Mouse (Mus musculus) liver, embryonic 12.5 days (tissue): ENCODE measurements around the gene Saa2. TPM values are rescaled to one million over a fixed set of nuclear protein-coding genes. Genes with fewer than 3 reads are reported as not detected.
"Not testable (repeated sequence)": the region's sequence is repeated elsewhere in the genome, so short reads cannot be mapped to it uniquely, and the experiment has no call there.

Experiments used
- ATAC-seq: fragments of 200-750 bp; cut with Nextera tagmentation; 2 replicates; pipeline ENCODE4 v1.8.0; 2017; ENCODE audit warnings: moderate number of reproducible peaks, mild to moderate bottlenecking, moderate library complexity
- H3K27ac ChIP-seq: fragments of 300-500 bp; sonication (generic); 2 replicates; pipeline ENCODE4 v1.5.1; 2016; ENCODE audit warnings: mild to moderate bottlenecking
- H3K27me3 ChIP-seq: fragments of 300-500 bp; sonication (generic); replicated peaks from 2 replicates; pipeline ENCODE4 v1.6.1; 2016; ENCODE audit warnings: mild to moderate bottlenecking, moderate library complexity
- H3K36me3 ChIP-seq: fragments of 300-500 bp; sonication (generic); 2 replicates; pipeline ENCODE4 v1.6.1; 2016; ENCODE audit warnings: mild to moderate bottlenecking, moderate library complexity
- H3K4me1 ChIP-seq: fragments of 300-500 bp; sonication (generic); 2 replicates; pipeline ENCODE4 v1.6.1; 2016
- H3K4me2 ChIP-seq: fragments of 300-500 bp; sonication (generic); 2 replicates; pipeline ENCODE4 v1.6.1; 2016; ENCODE audit warnings: mild to moderate bottlenecking, moderate library complexity
- H3K4me3 ChIP-seq: fragments of 300-500 bp; sonication (generic); 2 replicates; pipeline ENCODE4 v1.5.1; 2016; ENCODE audit warnings: mild to moderate bottlenecking, moderate library complexity
- H3K9ac ChIP-seq: fragments of 300-500 bp; sonication (generic); 2 replicates; pipeline ENCODE4 v1.6.1; 2016; ENCODE audit warnings: mild to moderate bottlenecking, moderate library complexity
- H3K9me3 ChIP-seq: fragments of 300-500 bp; sonication (generic); replicated peaks from 2 replicates; pipeline ENCODE4 v1.6.1; 2016; ENCODE audit warnings: mild to moderate bottlenecking, moderate library complexity
- WGBS: fragments of 180-500 bp; shearing (Covaris S2); methylation state at CpG from one replicate; pipeline ENCODE4 v1.1.7; 2016; ENCODE audit not compliant: insufficient replicate concordance; 5-methylcytosine and 5-hydroxymethylcytosine counted together
- polyA plus RNA-seq: library from polyadenylated mRNA; unstranded; fragments of >200 nt; fragmentation: Nextera tagmentation; extraction: Ambion mirVana; gene quantifications from 2 replicates; pipeline ENCODE4 v1.2.1, GENCODE M21; 2016

Gene Saa2
- polyA plus RNA-seq, 1 experiment from 2014 or later, result not detected

GRCm38 (mm10) chr7:46727584-46727983 lies 24.0 kb upstream of the Saa2 start:
- Histone ChIP-seq H3K4me2 (no peak overlapping the region), H3K4me3 (no peak overlapping the region), H3K36me3 (no peaks in the 10 kb centered on the region), H3K4me1 (no peaks in the 10 kb centered on the region), H3K9me3 (no peaks in the 10 kb centered on the region), H3K27ac (no peak overlapping the region), H3K9ac (no peak overlapping the region), H3K27me3 (0 out of 2 replicates have a peak, but pooled peaks cover 11% of the 10 kb centered on the region)
- WGBS, result 70% methylated on average over 1 of the region's 1 CpGs
- no peak for ATAC-seq

- no peaks in the 10 kb centered on the region for H3K27me3 ChIP-seq
- no peaks in the 10 kb centered on the region for H3K36me3 ChIP-seq
- H3K4me2 ChIP-seq, result no peak within 1 kb of the TSS
- H3K9me3 ChIP-seq, result no peaks in the 10 kb centered on the region
- no peak for ATAC-seq
- no peak within 1 kb of the TSS for H3K4me3 ChIP-seq
- no peak within 1 kb of the TSS for H3K9ac ChIP-seq
- no peaks in the 10 kb centered on the region for H3K4me1 ChIP-seq
- H3K27ac ChIP-seq, result no peak within 1 kb of the TSS
- 63% methylated on average over 4 of the region's 4 CpGs for WGBS
Observed at GRCm38 (mm10) chr7:46732458-46732857, 19.1 kb upstream of the Saa2 start, which contains the start of gene Saa4. Gene Saa4 (minus strand): TSS chr7:46732603.

- no peak overlapping the region for H3K4me3 ChIP-seq
- no peaks in the 10 kb centered on the region for H3K27me3 ChIP-seq
- H3K36me3 ChIP-seq, result no peaks in the 10 kb centered on the region
- no peaks in the 10 kb centered on the region for H3K9me3 ChIP-seq
- no peaks in the 10 kb centered on the region for H3K4me1 ChIP-seq
- no peak overlapping the region for H3K9ac ChIP-seq
- 47% methylated on average over 2 of the region's 2 CpGs for WGBS
- ATAC-seq, result no peak
- H3K4me2 ChIP-seq, result no peak overlapping the region
- H3K27ac ChIP-seq, result no peak overlapping the region
Observed at GRCm38 (mm10) chr7:46734983-46735382, 16.6 kb upstream of the Saa2 start.

- no peak for ATAC-seq
- H3K4me1 ChIP-seq, result no peaks in the 10 kb centered on the region
- no peaks in the 10 kb centered on the region for H3K27me3 ChIP-seq
- no peaks in the 10 kb centered on the region for H3K9me3 ChIP-seq
- 58% methylated on average over 12 of the region's 12 CpGs for WGBS
- H3K9ac ChIP-seq, result no peak overlapping the region
- no peaks in the 10 kb centered on the region for H3K36me3 ChIP-seq
- no peak overlapping the region for H3K4me3 ChIP-seq
- H3K4me2 ChIP-seq, result no peak overlapping the region
- H3K27ac ChIP-seq, result no peak overlapping the region
Observed at GRCm38 (mm10) chr7:46738561-46739460, 12.8 kb upstream of the Saa2 start.

GRCm38 (mm10) chr7:46740041-46740440 lies 11.5 kb upstream of the Saa2 start:
- H3K4me3 ChIP-seq, H3K9me3 ChIP-seq, ATAC-seq, H3K4me2 ChIP-seq, H3K4me1 ChIP-seq, H3K27me3 ChIP-seq, H3K9ac ChIP-seq, H3K36me3 ChIP-seq, H3K27ac ChIP-seq: not testable (repeated sequence)
- WGBS, result 59% methylated on average over 5 of the region's 5 CpGs

GRCm38 (mm10) chr7:46742880-46743279 lies 8.7 kb upstream of the Saa2 start, which contains the start of gene Saa1:
Gene Saa1 (minus strand): TSS chr7:46742980.
- 63% methylated on average over 3 of the region's 3 CpGs for WGBS
- not testable (repeated sequence) for H3K27me3 ChIP-seq, H3K27ac ChIP-seq

GRCm38 (mm10) chr7:46745816-46746215 lies 5.8 kb upstream of the Saa2 start:
- Histone ChIP-seq H3K4me2 (no peak overlapping the region), H3K27ac (no peak overlapping the region), H3K4me3 (no peak overlapping the region), H3K36me3 (no peaks in the 10 kb centered on the region), H3K4me1 (no peaks in the 10 kb centered on the region), H3K27me3 (no peaks in the 10 kb centered on the region), H3K9me3 (no peaks in the 10 kb centered on the region), H3K9ac (no peak overlapping the region)
- ATAC-seq, result no peak
- 56% methylated on average over 3 of the region's 3 CpGs for WGBS

More at GRCm38 (mm10) chr7:46742880-46743279, 8.7 kb upstream of the Saa2 start, which contains the start of gene Saa1:
- H3K36me3 ChIP-seq, H3K9me3 ChIP-seq, ATAC-seq, H3K4me3 ChIP-seq, H3K4me1 ChIP-seq, H3K4me2 ChIP-seq, H3K9ac ChIP-seq: not testable (repeated sequence)

GRCm38 (mm10) chr7:46746381-46746780 lies 5.2 kb upstream of the Saa2 start:
- Histone ChIP-seq H3K9me3 (no peaks in the 10 kb centered on the region), H3K36me3 (no peaks in the 10 kb centered on the region), H3K27ac (no peak overlapping the region), H3K9ac (no peak overlapping the region), H3K4me1 (no peaks in the 10 kb centered on the region), H3K4me2 (no peak overlapping the region), H3K4me3 (no peak overlapping the region), H3K27me3 (no peaks in the 10 kb centered on the region)
- ATAC-seq, result no peak
- 75% methylated on average over 7 of the region's 7 CpGs for WGBS

GRCm38 (mm10) chr7:46748459-46748858 lies 3.1 kb upstream of the Saa2 start:
- Histone ChIP-seq H3K36me3 (no peaks in the 10 kb centered on the region), H3K4me1 (no peaks in the 10 kb centered on the region), H3K9me3 (no peaks in the 10 kb centered on the region), H3K4me2 (no peak overlapping the region), H3K4me3 (no peak overlapping the region), H3K27me3 (no peaks in the 10 kb centered on the region), H3K9ac (no peak overlapping the region), H3K27ac (no peak overlapping the region)
- 72% methylated on average over 3 of the region's 3 CpGs for WGBS
- no peak for ATAC-seq

- H3K9ac ChIP-seq, result no peak overlapping the region
- ATAC-seq, result no peak; the same call in 1 of the 2 replicates
- H3K9me3 ChIP-seq, result no peaks in the 10 kb centered on the region
- H3K27me3 ChIP-seq, result no peaks in the 10 kb centered on the region
- no peak overlapping the region for H3K4me3 ChIP-seq
- H3K27ac ChIP-seq, result no peak overlapping the region
- H3K4me1 ChIP-seq, result peaks cover 11% of the 10 kb centered on the region
- peaks cover 57% of the 10 kb centered on the region for H3K36me3 ChIP-seq
- no peak overlapping the region for H3K4me2 ChIP-seq
- WGBS, result 64% methylated on average over 11 of the region's 11 CpGs
Observed at GRCm38 (mm10) chr7:46761049-46761795, 9.6 kb downstream of the Saa2 start.

GRCm38 (mm10) chr7:46762601-46763000 lies 11.0 kb downstream of the Saa2 start:
- no peak overlapping the region for H3K9ac ChIP-seq
- peaks cover 67% of the 10 kb centered on the region for H3K36me3 ChIP-seq
- WGBS, result 78% methylated on average over 5 of the region's 5 CpGs
- no peak overlapping the region for H3K27ac ChIP-seq
- no peak for ATAC-seq
- no peaks in the 10 kb centered on the region for H3K9me3 ChIP-seq
- no peak overlapping the region for H3K4me2 ChIP-seq
- no peak overlapping the region for H3K4me3 ChIP-seq
- no peaks in the 10 kb centered on the region for H3K27me3 ChIP-seq
- H3K4me1 ChIP-seq, result peaks cover 11% of the 10 kb centered on the region

- Histone ChIP-seq H3K9me3 (no peaks in the 10 kb centered on the region), H3K4me2 (no peak overlapping the region), H3K4me1 (peaks cover 11% of the 10 kb centered on the region), H3K27me3 (no peaks in the 10 kb centered on the region), H3K27ac (no peak overlapping the region), H3K4me3 (no peak overlapping the region), H3K9ac (no peak overlapping the region), H3K36me3 (peaks cover 87% of the 10 kb centered on the region)
- 84% methylated on average over 8 of the region's 8 CpGs for whole genome bisulfite sequencing
- no peak for ATAC-seq
Observed at GRCm38 (mm10) chr7:46764672-46765071, 13.1 kb downstream of the Saa2 start.
